13 mouse cellular contexts compared by ENCODE assay signal in genomic region chr16:10620961-10621614, GRCm38 (mm10).
DNase-seq lines count a peak whose midpoint lies in the region.
"Had no signal": no experiment of that assay in that cellular context is flagged by ENCODE, and none has a peak within 500 bp of the region (broad histone marks: within the 10 kb centered on the region; RNA-seq: fewer than 3 reads in every experiment).

No protein-coding gene starts in this region.

- intact Hi-C loops in left cerebral cortex, postnatal 25 days (cut with DNase I): no loop called here

- peak; percentile 30 for DNase-seq in adrenal gland, adult 2 months
- no peak for DNase-seq in adrenal gland, postnatal 36 days
- peak; percentile 30 for DNase-seq in layer of hippocampus, adult 9-10 months (ENCODE audit: low spot score)
- DNase-seq in layer of hippocampus, adult 8-10 months (ENCODE audit: low spot score in 2 of 2): no peak
- peak; percentile 38 for DNase-seq in adipocyte (ENCODE audit: low spot score)
- DNase-seq in left cerebral cortex, postnatal 25 days (ENCODE audit: low spot score in 2 of 2): peak; percentile 34 to 77
- DNase-seq in spleen, adult 12 weeks (ENCODE audit: low spot score): no peak
- DNase-seq in urinary bladder, postnatal 25 days (ENCODE audit: low spot score): no peak
- DNase-seq: cerebellum, adult 11-12 months; heart, postnatal 14 days; kidney, postnatal 10 days; spleen, adult 18-20 months; thymus, adult 18-20 months had no signal

Comparison
In these comparisons a context has a peak if more than half of its experiments do, and no peak if none do; other contexts are left out.
1. DNase-seq: peak in adrenal gland, adult 2 months (single experiment), layer of hippocampus, adult 9-10 months (single experiment), adipocyte (single experiment) and left cerebral cortex, postnatal 25 days (2 of 2); none in adrenal gland, postnatal 36 days (0 of 2), layer of hippocampus, adult 8-10 months (0 of 2), spleen, adult 12 weeks (single experiment) and urinary bladder, postnatal 25 days (single experiment).